Mouse (Mus musculus) liver, embryonic 13.5 days (tissue): ENCODE data around the gene Stox2. TPM values are rescaled to one million over a fixed set of nuclear protein-coding genes. Genes with fewer than 3 reads are reported as not detected.

Source experiments
- ATAC-seq: fragments of 200-750 bp; cut with Nextera tagmentation; 2 replicates; pipeline ENCODE4 v1.8.0; 2017; ENCODE audit warnings: low read depth, mild to moderate bottlenecking, moderate number of reproducible peaks, moderate library complexity
- DNase-seq: peaks from one replicate; pipeline ENCODE4 v3.0.0; 2022
- H3K27ac ChIP-seq: fragments of 300-500 bp; sonication (generic); 2 replicates; pipeline ENCODE4 v1.5.1; 2015; ENCODE audit warnings: moderate library complexity, mild to moderate bottlenecking, inconsistent platforms
- H3K27me3 ChIP-seq: fragments of 300-500 bp; sonication (generic); 2 replicates; pipeline ENCODE4 v1.6.1; 2015; ENCODE audit warnings: mild to moderate bottlenecking, inconsistent platforms
- H3K36me3 ChIP-seq: fragments of 300-500 bp; sonication (generic); 2 replicates; pipeline ENCODE4 v1.6.1; 2015; ENCODE audit warnings: mild to moderate bottlenecking, inconsistent platforms
- H3K4me1 ChIP-seq: fragments of 300-500 bp; sonication (generic); replicated peaks from 2 replicates; pipeline ENCODE4 v1.6.1; 2015; ENCODE audit warnings: inconsistent platforms
- H3K4me2 ChIP-seq: fragments of 300-500 bp; sonication (generic); 2 replicates; pipeline ENCODE4 v1.6.1; 2015; ENCODE audit warnings: inconsistent platforms, mild to moderate bottlenecking, moderate library complexity
- H3K4me3 ChIP-seq: fragments of 300-500 bp; sonication (generic); replicated peaks from 2 replicates; pipeline ENCODE4 v1.5.1; 2015; ENCODE audit warnings: mild to moderate bottlenecking, inconsistent platforms
- H3K9ac ChIP-seq: fragments of 300-500 bp; sonication (generic); 2 replicates; pipeline ENCODE4 v1.6.1; 2015; ENCODE audit warnings: mild to moderate bottlenecking, inconsistent platforms
- H3K9me3 ChIP-seq: fragments of 300-500 bp; sonication (generic); replicated peaks from 2 replicates; pipeline ENCODE4 v1.6.1; 2016; ENCODE audit warnings: inconsistent platforms
- WGBS: fragments of 180-500 bp; shearing (Covaris S2); methylation state at CpG from one replicate; pipeline ENCODE4 v1.1.7; 2015; ENCODE audit not compliant: insufficient replicate concordance; 5-methylcytosine and 5-hydroxymethylcytosine counted together
- polyA plus RNA-seq: library from polyadenylated mRNA; unstranded; fragments of >200 nt; fragmentation: Nextera tagmentation; extraction: Ambion mirVana; gene quantifications from 2 replicates; pipeline ENCODE4 v1.2.1, GENCODE M21; 2015

Gene Stox2
- polyA plus RNA-seq, 1 experiment from 2014 or later: 0.46 TPM

GRCm38 (mm10) chr8:47288131-47288865, 157.9 kb downstream of the Stox2 start:
- Histone ChIP-seq H3K9ac (peak overlapping the region; percentile 36), H3K4me2 (peak overlapping the region; percentile 70), H3K9me3 (no peaks in the 10 kb centered on the region), H3K36me3 (no peaks in the 10 kb centered on the region), H3K4me3 (peak overlapping the region; percentile 55), H3K27me3 (peaks cover 61% of the 10 kb centered on the region), H3K4me1 (0 out of 2 replicates have a peak, but pooled peaks cover 7% of the 10 kb centered on the region), H3K27ac (no peak overlapping the region)
- DNase-seq: no peak
- WGBS: under 1% methylated on average over 77 of the region's 78 CpGs
- ATAC-seq: no peak

GRCm38 (mm10) chr8:47287641-47288130, 158.5 kb downstream of the Stox2 start:
- H3K9ac ChIP-seq: no peak overlapping the region
- no peak for ATAC-seq
- 1% methylated on average over 33 of the region's 33 CpGs for WGBS
- H3K4me1 ChIP-seq: 0 out of 2 replicates have a peak, but pooled peaks cover 7% of the 10 kb centered on the region
- peak overlapping the region; percentile 70 for H3K4me2 ChIP-seq
- no peaks in the 10 kb centered on the region for H3K9me3 ChIP-seq
- H3K36me3 ChIP-seq: no peaks in the 10 kb centered on the region
- H3K27me3 ChIP-seq: peaks cover 61% of the 10 kb centered on the region
- DNase-seq: no peak
- H3K4me3 ChIP-seq: peak overlapping the region; percentile 55
- no peak overlapping the region for H3K27ac ChIP-seq

- Histone ChIP-seq H3K9me3 (no peaks in the 10 kb centered on the region), H3K4me3 (peak overlapping the region; percentile 55), H3K4me2 (peak overlapping the region; percentile 70), H3K4me1 (0 out of 2 replicates have a peak, but pooled peaks cover 7% of the 10 kb centered on the region), H3K27me3 (peaks cover 61% of the 10 kb centered on the region), H3K36me3 (no peaks in the 10 kb centered on the region), H3K27ac (no peak overlapping the region), H3K9ac (no peak overlapping the region)
- WGBS: 9% methylated on average over 16 of the region's 16 CpGs
- no peak for DNase-seq
- ATAC-seq: no peak
Measured at GRCm38 (mm10) chr8:47287201-47287621, 159.0 kb downstream of the Stox2 start.

- no peak overlapping the region for H3K27ac ChIP-seq
- ATAC-seq (no peak), DNase-seq (no peak)
- no peak overlapping the region for H3K4me3 ChIP-seq
- no peaks in the 10 kb centered on the region for H3K36me3 ChIP-seq
- H3K4me2 ChIP-seq: no peak overlapping the region
- peaks cover 57% of the 10 kb centered on the region for H3K27me3 ChIP-seq
- no peaks in the 10 kb centered on the region for H3K9me3 ChIP-seq
- 63% methylated on average over 12 of the region's 12 CpGs for WGBS
- no peak overlapping the region for H3K9ac ChIP-seq
- 0 out of 2 replicates have a peak, but pooled peaks cover 7% of the 10 kb centered on the region for H3K4me1 ChIP-seq
Measured at GRCm38 (mm10) chr8:47286081-47286700, 160.0 kb downstream of the Stox2 start.

GRCm38 (mm10) chr8:47285435-47285834, 160.7 kb downstream of the Stox2 start:
- H3K4me2 ChIP-seq: no peak overlapping the region
- WGBS: 56% methylated on average over 6 of the region's 6 CpGs
- 0 out of 2 replicates have a peak, but pooled peaks cover 7% of the 10 kb centered on the region for H3K4me1 ChIP-seq
- H3K36me3 ChIP-seq: no peaks in the 10 kb centered on the region
- H3K27me3 ChIP-seq: peaks cover 51% of the 10 kb centered on the region
- no peak for DNase-seq
- no peaks in the 10 kb centered on the region for H3K9me3 ChIP-seq
- no peak overlapping the region for H3K4me3 ChIP-seq
- no peak overlapping the region for H3K9ac ChIP-seq
- no peak overlapping the region for H3K27ac ChIP-seq
- no peak for ATAC-seq

- no peaks in the 10 kb centered on the region for H3K36me3 ChIP-seq
- 72% methylated on average over 21 of the region's 21 CpGs for WGBS
- H3K9me3 ChIP-seq: no peaks in the 10 kb centered on the region
- H3K27ac ChIP-seq: no peak overlapping the region
- H3K4me2 ChIP-seq: no peak overlapping the region
- DNase-seq (no peak), ATAC-seq (no peak)
- no peak overlapping the region for H3K9ac ChIP-seq
- H3K4me3 ChIP-seq: no peak overlapping the region
- peaks cover 43% of the 10 kb centered on the region for H3K27me3 ChIP-seq
- H3K4me1 ChIP-seq: 0 out of 2 replicates have a peak, but pooled peaks cover 7% of the 10 kb centered on the region
Measured at GRCm38 (mm10) chr8:47284329-47285326, 161.5 kb downstream of the Stox2 start.

GRCm38 (mm10) chr8:47279898-47280297, 166.3 kb downstream of the Stox2 start:
- 67% methylated on average over 10 of the region's 10 CpGs for WGBS
- Histone ChIP-seq H3K4me1 (no peaks in the 10 kb centered on the region), H3K27me3 (no peaks in the 10 kb centered on the region), H3K9me3 (no peaks in the 10 kb centered on the region), H3K9ac (no peak overlapping the region), H3K4me2 (no peak overlapping the region), H3K36me3 (no peaks in the 10 kb centered on the region), H3K27ac (no peak overlapping the region), H3K4me3 (no peak overlapping the region)
- ATAC-seq (no peak), DNase-seq (no peak)

GRCm38 (mm10) chr8:47278211-47278610, 168.0 kb downstream of the Stox2 start:
- 68% methylated on average over 3 of the region's 3 CpGs for WGBS
- Histone ChIP-seq H3K4me2 (no peak overlapping the region), H3K27ac (no peak overlapping the region), H3K4me3 (no peak overlapping the region), H3K27me3 (no peaks in the 10 kb centered on the region), H3K9me3 (no peaks in the 10 kb centered on the region), H3K4me1 (no peaks in the 10 kb centered on the region), H3K9ac (no peak overlapping the region), H3K36me3 (no peaks in the 10 kb centered on the region)
- ATAC-seq (no peak), DNase-seq (no peak)

- Histone ChIP-seq H3K36me3 (no peaks in the 10 kb centered on the region), H3K9me3 (no peaks in the 10 kb centered on the region), H3K27ac (no peak overlapping the region), H3K4me1 (no peaks in the 10 kb centered on the region), H3K27me3 (no peaks in the 10 kb centered on the region), H3K9ac (no peak overlapping the region), H3K4me2 (no peak overlapping the region), H3K4me3 (no peak overlapping the region)
- ATAC-seq (no peak), DNase-seq (no peak)
- 59% methylated on average over 6 of the region's 6 CpGs for WGBS
Measured at GRCm38 (mm10) chr8:47268931-47269330, 177.2 kb downstream of the Stox2 start.

- no peak overlapping the region for H3K27ac ChIP-seq
- H3K4me1 ChIP-seq: no peaks in the 10 kb centered on the region
- H3K9me3 ChIP-seq: no peaks in the 10 kb centered on the region
- no peak for ATAC-seq
- 0 out of 2 replicates have a peak overlapping the region, but pooled peaks have one; percentile 4 for H3K4me2 ChIP-seq
- WGBS: 31% methylated on average over 21 of the region's 21 CpGs
- H3K9ac ChIP-seq: no peak overlapping the region
- no peaks in the 10 kb centered on the region for H3K27me3 ChIP-seq
- DNase-seq: no peak
- no peaks in the 10 kb centered on the region for H3K36me3 ChIP-seq
- H3K4me3 ChIP-seq: no peak overlapping the region
Measured at GRCm38 (mm10) chr8:47268062-47268822, 177.9 kb downstream of the Stox2 start.
